22 mouse cellular contexts compared by ENCODE assay signal in genomic region chr1:133431133-133431532, GRCm38 (mm10). TPM values are rescaled to one million over a fixed set of nuclear protein-coding genes. Genes with fewer than 3 reads are reported as not detected.
"Had no signal": no experiment of that assay in that cellular context is flagged by ENCODE, and none has a peak within 500 bp of the region (broad histone marks: within the 10 kb centered on the region; RNA-seq: fewer than 3 reads in every experiment).

No protein-coding gene starts in this region.

- H3K27me3 ChIP-seq: midbrain, embryonic 12.5 days; midbrain, embryonic 15.5 days; neural tube, embryonic 13.5 days; stomach, embryonic 15.5 days had no signal

- DNase-seq: kidney, adult 18-20 months; kidney, postnatal 36 days; layer of hippocampus, postnatal 36 days; lung, embryonic 14.5 days; lung, postnatal 36 days; retina, postnatal 1 day; right cerebral cortex, postnatal 25 days; spleen, adult 18-20 months; thymus, postnatal 36 days had no signal

- H3K9ac ChIP-seq: liver, embryonic 14.5 days; lung, embryonic 14.5 days; midbrain, embryonic 12.5 days; midbrain, embryonic 15.5 days; neural tube, embryonic 13.5 days; stomach, embryonic 15.5 days had no signal

- H3K27ac ChIP-seq: hindbrain, postnatal 0 days; kidney, postnatal 0 days; left cerebral cortex, adult 2 months; liver, embryonic 14.5 days; midbrain, embryonic 12.5 days; midbrain, embryonic 15.5 days; neural tube, embryonic 13.5 days; stomach, embryonic 15.5 days had no signal

- H3K4me2 ChIP-seq: lung, embryonic 14.5 days; midbrain, embryonic 12.5 days; midbrain, embryonic 15.5 days; neural tube, embryonic 13.5 days; stomach, embryonic 15.5 days had no signal

- H3K36me3 ChIP-seq: midbrain, embryonic 12.5 days; midbrain, embryonic 15.5 days; neural tube, embryonic 13.5 days; stomach, embryonic 15.5 days had no signal

- H3K4me3 ChIP-seq: left cerebral cortex, adult 2 months; megakaryocyte, embryonic 14.5 days; midbrain, embryonic 12.5 days; midbrain, embryonic 15.5 days; myocyte; neural tube, embryonic 13.5 days; stomach, embryonic 15.5 days had no signal

- H3K4me1 ChIP-seq: megakaryocyte, embryonic 14.5 days had no signal

- H3K9me3 ChIP-seq: midbrain, embryonic 15.5 days; stomach, embryonic 15.5 days had no signal

- ATAC-seq: hindbrain, postnatal 0 days; inflammation-experienced regulatory T-cells, adult 6 months; lung, postnatal 0 days; midbrain, embryonic 15.5 days had no signal

RNA-seq across cellular contexts. Expression of gene Sox13, which starts 7.0 kb away (rescaled TPM):
- total RNA-seq: monocyte, adult 5-6 weeks had no signal
- polyA plus RNA-seq: inflammation-experienced regulatory T-cells, adult 6 months had no signal
